Mouse (Mus musculus) left cerebral cortex, postnatal 10 days (tissue): ENCODE results near the gene Skor1. TPM values are rescaled to one million over a fixed set of nuclear protein-coding genes. Genes with fewer than 3 reads are reported as not detected.

ENCODE experiments used
- DNase-seq, 2 experiments: peaks; one replicate each; pipeline ENCODE4 v3.0.0; 2021 to 2022; ENCODE audit warnings: low spot score in 2 of 2, mixed read lengths in 1 of 2; ENCODE audit errors: extremely low spot score in 1 of 2
- intact Hi-C: fragments of 180-260 bp; cut with DNase I; formaldehyde crosslinking; loops from one replicate; pipeline ENCODE4 v1.15.1; 2025
- total RNA-seq, 2 experiments: library from RNA; stranded (reverse); gene quantifications; 2 replicates each; pipeline ENCODE4 v1.2.3; 2021

Gene Skor1
- total RNA-seq, 2 experiments from 2014 or later: 0.18 to 0.39 TPM

DNA sequence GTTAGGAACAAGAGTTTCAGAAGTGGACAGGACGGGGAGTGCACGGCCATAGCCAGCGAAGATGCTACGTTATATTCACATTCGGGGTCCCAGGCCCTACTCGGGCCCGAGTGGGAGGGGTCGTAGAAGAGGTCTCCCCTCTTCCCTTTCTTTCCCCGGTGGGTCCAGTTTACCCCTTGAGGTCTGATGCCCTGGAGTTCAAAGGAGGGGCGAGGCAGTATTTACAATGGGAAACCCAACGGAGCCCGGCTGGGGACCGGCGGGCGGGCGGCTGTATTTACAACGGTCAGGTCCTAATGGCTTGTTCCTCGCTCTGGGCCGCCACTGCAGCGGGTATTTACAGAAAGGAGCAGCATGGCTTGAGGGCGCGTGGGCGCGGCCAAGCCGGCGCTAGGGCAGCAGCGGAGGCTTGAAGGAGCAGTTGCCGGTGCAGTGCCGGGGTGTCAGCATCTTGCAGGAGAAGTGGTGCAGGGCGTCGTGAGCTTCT, 10.2 kb downstream of the Skor1 start:
- intact Hi-C loops: loop anchor here (2.0 to 10.0 kb wide), 5 partner anchors 320 to 704 kb away; partner anchors contain the start of gene Smad3
- DNase-seq: peak in 1 of 2 experiments; percentile 47

- intact Hi-C loops: loop anchor here (5.0 to 10.0 kb wide), 4 partner anchors 375 to 705 kb away; partner anchors contain the start of gene Smad3
- DNase-seq: no peak
Measured at GRCm38 (mm10) chr9:63137615-63137915, 11.2 kb downstream of the Skor1 start.

DNA sequence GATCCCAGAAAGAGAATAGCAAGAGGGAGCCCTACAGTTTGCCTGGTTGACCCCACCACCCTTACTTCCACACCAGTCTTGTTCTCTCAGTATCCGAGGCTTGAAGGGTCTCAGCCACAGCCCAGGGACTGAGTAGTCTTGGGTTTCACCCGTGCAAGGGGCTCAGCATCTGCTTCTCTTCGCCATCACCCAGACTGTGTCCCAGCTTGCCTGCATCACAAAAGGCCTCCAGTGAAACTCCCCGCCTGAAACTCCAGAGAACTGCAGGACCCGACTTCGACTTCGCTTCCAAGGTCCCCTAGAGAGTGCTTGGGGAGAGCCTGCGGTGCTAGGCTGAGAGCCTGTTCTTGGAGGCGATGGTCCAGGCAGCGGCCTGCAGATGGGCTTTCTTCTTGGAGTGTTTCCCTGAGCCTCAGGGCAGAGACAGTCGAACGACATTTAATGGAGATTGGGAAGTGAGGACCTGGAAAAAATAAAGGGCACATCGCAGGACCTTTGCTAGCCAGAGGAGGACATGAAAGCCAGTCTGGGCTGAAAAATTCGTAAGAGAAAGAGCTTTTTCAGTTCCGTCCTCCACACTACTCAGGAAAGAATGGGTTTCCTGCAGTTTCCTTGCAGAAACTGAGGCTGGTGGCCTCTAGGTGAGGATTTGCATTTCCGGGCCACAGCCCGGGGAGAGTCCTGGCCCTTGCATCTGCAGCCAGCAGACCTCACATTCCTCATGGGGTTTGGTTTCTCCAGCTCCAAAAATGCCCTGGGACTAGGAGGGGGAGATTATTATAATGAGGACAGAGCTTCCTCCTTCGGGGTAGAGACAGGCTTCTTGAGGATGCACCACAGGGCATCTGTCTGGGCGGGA, 11.8 kb downstream of the Skor1 start:
- intact Hi-C loops: loop anchor here (5.0 to 10.0 kb wide), 4 partner anchors 375 to 705 kb away; partner anchors contain the start of gene Smad3
- no peak for DNase-seq

GRCm38 (mm10) chr9:63136241-63136640, 12.5 kb downstream of the Skor1 start:
- DNase-seq: no peak
- intact Hi-C loops: loop anchor here (5.0 to 10.0 kb wide), 4 partner anchors 376 to 706 kb away; partner anchors contain the start of gene Smad3

GRCm38 (mm10) chr9:63135801-63136200, 13.0 kb downstream of the Skor1 start:
- intact Hi-C loops: loop anchor here (5.0 to 10.0 kb wide), 4 partner anchors 376 to 706 kb away; partner anchors contain the start of gene Smad3
- DNase-seq: peak in 1 of 2 experiments; percentile 58

DNA sequence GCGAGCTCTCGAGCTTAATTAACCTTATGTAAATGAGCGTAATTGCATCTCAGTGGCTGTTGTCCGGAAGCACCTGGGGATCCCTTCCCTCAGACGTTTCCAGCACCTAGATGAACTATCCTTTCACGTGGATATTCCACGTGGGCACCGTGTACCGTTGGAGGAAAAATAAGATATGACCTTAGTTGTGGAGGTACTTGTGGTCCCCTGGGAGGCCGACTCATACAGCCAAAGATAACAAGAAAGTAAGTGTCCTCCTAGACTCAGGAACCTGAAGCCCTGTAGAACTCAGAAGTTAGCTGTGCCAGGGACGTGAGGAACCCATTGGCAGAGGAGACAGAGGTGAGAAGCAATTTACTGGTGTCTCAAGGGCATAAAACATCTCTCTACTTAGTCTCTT, 13.4 kb downstream of the Skor1 start:
- DNase-seq: no peak
- intact Hi-C loops: loop anchor here (5.0 to 10.0 kb wide), 4 partner anchors 377 to 707 kb away; partner anchors contain the start of gene Smad3

DNA sequence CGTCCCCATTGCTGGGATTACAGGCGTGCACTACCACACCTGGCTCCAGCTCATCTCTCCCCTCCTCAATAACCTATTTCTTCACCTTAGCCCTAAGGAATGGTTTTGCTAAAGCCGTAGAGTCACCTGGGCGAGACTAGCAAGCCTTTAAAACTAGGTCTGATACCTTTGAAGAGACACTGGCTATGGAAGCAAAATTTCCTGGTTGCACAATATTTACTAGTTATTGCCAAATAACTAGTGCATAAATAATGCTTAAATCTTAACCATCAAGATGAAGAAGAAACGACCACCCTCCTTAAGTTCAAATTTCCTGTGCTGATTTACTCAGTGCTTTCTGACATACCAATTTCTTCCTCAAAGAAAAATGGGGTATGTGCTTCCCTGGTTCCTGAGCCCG, 15.1 kb downstream of the Skor1 start:
- intact Hi-C loops: loop anchor here (10.0 kb wide), 2 partner anchors 481 to 621 kb away; partner anchors contain the start of gene Smad3
- no peak for DNase-seq

DNA sequence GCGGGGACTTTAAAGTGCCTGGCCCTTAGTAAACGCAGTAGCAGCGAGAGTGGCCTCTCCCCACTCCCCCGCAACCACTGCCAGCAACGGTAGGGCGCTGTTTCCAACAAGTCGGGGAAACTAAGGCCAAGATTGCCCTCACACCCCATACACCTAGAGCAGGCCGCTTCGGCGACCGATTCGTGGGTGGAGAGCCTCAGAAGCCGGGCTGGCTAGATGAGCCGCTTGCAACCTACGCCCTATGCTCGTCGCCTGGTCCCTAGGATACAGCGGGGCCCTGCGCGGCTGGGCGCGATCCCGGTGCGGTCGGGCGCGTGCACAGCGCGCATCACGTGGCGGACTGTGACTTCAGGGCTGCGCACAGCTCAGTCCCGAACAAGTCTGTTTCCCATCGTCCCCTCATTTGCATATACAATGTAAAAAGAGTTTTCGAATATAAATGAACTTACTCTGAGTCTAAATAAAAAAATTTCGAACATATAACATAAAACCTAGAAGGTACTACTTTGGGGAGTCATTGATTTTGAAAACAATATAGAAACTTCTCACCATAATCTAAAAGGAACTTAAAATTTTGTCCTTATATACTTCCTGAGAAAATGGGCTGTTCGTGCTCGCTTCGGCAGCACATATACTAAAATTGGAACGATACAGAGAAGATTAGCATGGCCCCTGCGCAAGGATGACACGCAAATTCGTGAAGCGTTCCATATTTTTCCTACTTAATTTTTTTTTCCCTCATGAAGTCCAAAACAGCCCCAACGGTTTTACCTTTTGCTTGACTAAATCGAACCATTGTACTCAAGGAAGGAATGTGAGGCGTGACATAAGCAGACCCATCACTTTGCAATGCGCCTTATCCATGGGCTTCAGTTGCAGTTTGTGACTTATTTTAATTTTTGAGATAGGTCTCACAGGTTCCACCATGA, 15.8 kb downstream of the Skor1 start:
- intact Hi-C loops: loop anchor here (10.0 kb wide), 2 partner anchors 482 to 622 kb away; partner anchors contain the start of gene Smad3
- peak; percentile 93 to 95 for DNase-seq

DNA sequence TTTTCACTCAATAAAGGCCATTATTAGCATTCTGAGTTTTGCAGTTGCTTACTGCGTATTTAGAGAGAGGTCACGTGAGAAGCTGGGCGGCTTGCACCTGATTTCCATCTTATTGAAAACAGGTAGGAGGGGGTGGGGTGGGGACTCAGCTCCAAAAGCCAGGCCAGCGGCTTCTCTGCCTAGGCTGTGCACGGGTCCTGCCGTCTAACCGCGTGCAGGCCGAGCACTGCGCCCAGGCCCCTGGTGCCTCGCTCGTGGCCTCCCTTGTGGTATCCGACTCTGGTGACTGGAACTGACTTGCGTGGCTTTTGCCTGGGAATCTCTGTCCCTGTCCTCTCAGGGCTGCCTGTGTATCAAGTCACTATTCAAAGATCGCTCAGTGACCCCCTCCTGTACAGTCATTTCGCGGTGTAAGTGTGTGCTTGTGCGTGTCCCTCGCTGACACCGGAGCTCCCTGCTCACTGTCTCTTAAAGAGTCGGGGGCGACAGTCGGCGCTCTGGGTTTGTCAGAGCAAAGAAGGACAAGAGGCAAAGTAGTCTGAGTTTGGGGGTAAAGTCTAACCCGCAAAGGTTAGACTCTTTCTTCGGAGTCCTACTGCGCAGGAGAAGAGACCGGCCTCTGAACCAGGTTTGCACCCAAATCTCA, 16.7 kb downstream of the Skor1 start:
- DNase-seq: peak in 1 of 2 experiments; percentile 54

GRCm38 (mm10) chr9:63129641-63130041, 19.1 kb downstream of the Skor1 start:
- intact Hi-C loops: loop anchor here (10.0 kb wide), 4 partner anchors 245 to 845 kb away; partner anchors contain the start of genes Smad3 and Spesp1
- DNase-seq: no peak

More for the DNA sequence above, 16.7 kb downstream of the Skor1 start:
- intact Hi-C loops: loop anchor here (10.0 kb wide), 2 partner anchors 483 to 623 kb away; partner anchors contain the start of gene Smad3

GRCm38 (mm10) chr9:63124512-63124911, 24.2 kb downstream of the Skor1 start:
- DNase-seq: no peak
- intact Hi-C loops: loop anchor here (2.0 to 10.0 kb wide), 6 partner anchors 57 to 840 kb away; partner anchors contain the start of gene Spesp1

DNA sequence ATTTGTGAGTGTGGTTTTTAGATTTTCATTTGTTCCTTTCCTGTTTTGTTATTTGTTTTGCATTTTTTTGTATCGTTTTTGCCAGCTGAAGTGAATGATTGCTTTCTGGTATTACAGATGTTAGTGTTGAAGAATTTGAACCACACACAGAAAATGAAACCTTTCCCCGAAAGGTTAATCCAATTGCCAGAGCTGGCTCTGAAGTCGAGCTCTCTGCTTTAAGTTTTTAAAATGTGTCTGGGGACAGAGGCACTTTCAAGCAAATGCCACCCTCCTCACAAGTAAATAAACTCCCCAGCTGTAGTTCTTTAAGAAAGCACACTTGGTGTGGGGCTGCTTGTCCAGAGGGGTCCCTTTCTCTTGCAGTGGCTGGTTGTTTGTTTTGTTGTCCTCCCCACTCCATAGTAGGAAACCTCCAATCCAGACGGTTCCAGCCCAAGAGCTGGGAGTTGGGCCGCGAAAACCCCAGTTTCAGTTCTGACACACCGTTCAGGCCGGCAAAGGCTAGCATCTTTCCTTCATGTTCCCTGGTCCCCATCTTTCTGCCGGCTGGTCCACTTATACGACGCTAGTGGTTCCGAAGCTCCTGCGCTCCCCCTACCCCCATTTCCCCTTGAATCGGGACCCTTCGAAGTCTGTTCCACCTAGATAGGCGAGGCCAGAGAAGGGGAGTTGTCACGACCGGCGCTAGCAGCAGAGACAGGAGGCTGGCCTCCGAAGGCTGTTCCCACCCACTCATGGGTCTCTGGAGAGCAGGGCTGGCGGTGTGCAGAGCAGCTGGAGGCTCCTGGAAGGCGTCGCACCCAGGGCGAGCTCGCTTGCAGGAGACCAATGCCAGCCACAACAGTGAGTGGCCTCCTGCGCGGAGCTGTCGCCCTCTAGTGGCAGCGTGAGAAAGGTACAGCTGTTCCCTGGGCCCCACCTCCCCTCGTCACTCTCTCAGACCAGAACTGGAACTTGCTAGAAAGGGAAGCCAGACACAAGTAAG, 25.0 kb downstream of the Skor1 start:
- intact Hi-C loops: loop anchor here (2.0 to 10.0 kb wide), 6 partner anchors 56 to 839 kb away; partner anchors contain the start of gene Spesp1
- peak; percentile 87 to 92 for DNase-seq

GRCm38 (mm10) chr9:63122161-63122833, 26.5 kb downstream of the Skor1 start:
- DNase-seq: no peak
- intact Hi-C loops: loop anchor here (5.0 to 10.0 kb wide), 5 partner anchors 55 to 837 kb away; partner anchors contain the start of gene Spesp1

DNA sequence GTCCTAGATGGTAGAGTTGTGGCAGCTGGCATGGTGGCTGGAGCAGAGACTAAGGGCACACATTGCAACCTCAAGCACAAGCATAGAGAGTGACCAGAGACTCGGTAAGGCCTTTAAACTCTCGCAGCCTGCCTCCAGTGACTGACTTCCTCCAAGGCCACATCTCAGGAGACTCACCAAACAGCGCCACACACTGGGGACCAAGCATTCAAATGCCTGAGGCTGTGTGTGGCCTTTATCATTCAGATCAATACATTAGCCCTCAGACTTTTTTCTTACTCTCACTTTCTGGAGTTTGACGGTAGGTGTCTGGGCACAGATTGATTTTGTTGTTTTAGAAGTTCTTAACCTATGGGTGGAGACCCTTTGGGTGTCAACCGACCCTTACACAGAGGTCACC, 30.4 kb downstream of the Skor1 start:
- DNase-seq: no peak
- intact Hi-C loops: no loop called here

- intact Hi-C loops: no loop called here
- DNase-seq: no peak
Measured at GRCm38 (mm10) chr9:63112514-63112913, 36.2 kb downstream of the Skor1 start.

DNA sequence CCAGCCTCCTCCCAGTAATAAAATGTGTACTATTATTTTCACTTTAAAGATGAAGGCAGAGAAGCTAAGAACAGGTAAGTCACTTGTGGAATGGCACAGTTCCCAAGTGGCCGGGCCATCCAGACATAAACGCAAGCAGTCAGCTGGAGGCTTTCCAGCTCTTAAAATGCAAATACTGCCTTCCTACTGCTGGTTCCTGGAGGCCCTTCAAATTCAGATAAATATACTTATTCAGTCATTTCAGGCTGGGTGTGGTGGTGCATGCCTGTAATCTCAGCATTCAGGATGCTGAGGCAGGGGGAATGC, 39.0 kb downstream of the Skor1 start:
- intact Hi-C loops: no loop called here
- DNase-seq: no peak
